Mouse (Mus musculus): ENCODE results near the gene Map2k6. TPM values are rescaled to one million over a fixed set of nuclear protein-coding genes. Genes with fewer than 3 reads are reported as not detected.
A peak's percentile ranks its signal among the peaks of the same experiment; 100 is the strongest.

Map2k6 gene
- total and polyA plus RNA-seq, 3 experiments: 1.9 to 3.2 TPM; not detected in 1

DNA sequence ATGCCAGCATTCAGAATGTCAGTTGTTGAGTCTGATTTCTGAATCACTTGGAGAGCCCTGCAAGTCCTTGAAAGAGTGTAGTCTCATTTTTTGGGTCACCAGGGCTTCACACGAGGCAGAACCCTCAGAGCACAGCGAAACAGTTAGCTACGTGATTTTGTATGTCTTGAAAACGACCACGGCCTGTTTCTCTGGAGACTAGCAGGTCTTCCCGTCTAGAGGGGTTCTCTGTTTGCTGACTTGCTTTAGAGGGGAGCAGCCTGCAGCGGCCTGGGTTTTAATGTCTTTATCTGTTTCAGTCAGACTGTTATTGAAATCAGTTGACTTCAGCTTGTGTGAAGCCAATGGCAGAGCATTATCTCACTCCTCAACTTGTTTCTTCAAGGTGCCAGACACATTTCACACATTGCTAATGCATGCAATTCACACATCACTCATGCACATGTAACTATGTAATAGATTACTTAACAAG, 58.6 kb downstream of the Map2k6 start (continued):
- TF ChIP-seq E2F4 (IDR thresholded peaks at IDR 0.05; ENCODE audit: borderline replicate concordance, low read depth, low read length) (no peak), MAZ (IDR thresholded peaks at IDR 0.05; ENCODE audit: low read depth, low read length) (no peak), TAL1 (IDR thresholded peaks at IDR 0.05; ENCODE audit: low read length) (peak; percentile 88), MYC (IDR thresholded peaks at IDR 0.05; ENCODE audit: low read depth, low read length) (0 out of 2 replicates have a peak, but pooled peaks have one; percentile 37), CHD1 (IDR thresholded peaks at IDR 0.05; ENCODE audit: low read depth, low read length) (no peak), BHLHE40 (IDR thresholded peaks at IDR 0.05; ENCODE audit: borderline replicate concordance, low read depth, low read length) (0 out of 2 replicates have a peak, but pooled peaks have one; percentile 50)

DNA sequence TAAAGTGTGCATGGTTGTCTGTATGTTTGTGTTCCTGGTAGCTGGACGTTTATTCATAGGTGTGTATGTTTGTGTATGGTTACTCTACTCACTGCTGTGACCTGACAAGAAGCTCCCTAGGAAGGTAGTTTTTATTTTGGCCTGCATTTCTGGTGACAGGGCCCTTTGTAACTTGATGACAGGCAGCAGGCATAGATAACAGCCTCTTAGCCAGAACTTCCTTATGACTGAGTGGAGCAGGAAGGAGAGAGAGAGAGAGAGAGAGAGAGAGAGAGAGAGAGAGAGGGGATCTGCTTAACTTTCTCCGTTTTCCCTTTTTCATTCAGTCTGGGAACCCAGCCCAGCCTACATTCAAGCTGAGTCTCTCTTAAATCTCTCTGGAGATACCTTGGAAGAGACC, 61.6 kb downstream of the Map2k6 start:
- Histone ChIP-seq H3K9me3 (replicated peaks; ENCODE audit: insufficient read depth, low read length) (no peaks in the 10 kb centered on the region), H3K79me2 (ENCODE audit: control insufficient read depth, insufficient read depth, low read length, poor library complexity) (no peaks in the 10 kb centered on the region), H3K36me3 (ENCODE audit: control insufficient read depth in 1 of 2, insufficient read depth in 2 of 2, low read length in 2 of 2) (peaks cover 0 to 47% of the 10 kb centered on the region in 2 experiments; a peak in 2 of 4 replicates), H3K9ac (ENCODE audit: control insufficient read depth, low read depth, low read length, poor library complexity, severe bottlenecking) (peak overlapping the region; percentile 8; the same call in 1 of the 2 replicates), H3K27me3 (ENCODE audit: control insufficient read depth in 1 of 2, insufficient read depth in 2 of 2, low read length in 2 of 2) (no peaks in the 10 kb centered on the region), H3K27ac (ENCODE audit: control insufficient read depth, low read depth, low read length) (peak overlapping the region; percentile 57), H3K4me1 (ENCODE audit: control insufficient read depth in 1 of 2, insufficient read depth in 2 of 2, low read length in 2 of 2) (peaks cover 34 to 59% of the 10 kb centered on the region in 2 experiments), H3K4me3 (ENCODE audit: control insufficient read depth in 1 of 2, insufficient read depth in 1 of 2, low read depth in 2 of 2, low read length in 2 of 2) (no peak overlapping the region)
- TF ChIP-seq E2F4 (IDR thresholded peaks at IDR 0.05; ENCODE audit: borderline replicate concordance, low read depth, low read length) (no peak), CHD2 (IDR thresholded peaks at IDR 0.05; ENCODE audit: low read length) (peak; percentile 6; the same call in 1 of the 2 replicates), POLR2A (IDR thresholded peaks at IDR 0.05; ENCODE audit: control insufficient read depth in 1 of 2, insufficient read depth in 1 of 2, low read depth in 1 of 2, low read length in 2 of 2, poor library complexity in 1 of 2) (no peak), EP300 (IDR thresholded peaks at IDR 0.05; ENCODE audit: low read depth in 1 of 2, low read length in 2 of 2) (peak; percentile 79 to 85), MAX (IDR thresholded peaks at IDR 0.05; ENCODE audit: low read length) (no peak), USF2 (IDR thresholded peaks at IDR 0.05; ENCODE audit: borderline replicate concordance in 1 of 2, insufficient read depth in 1 of 2, low read depth in 1 of 2, low read length in 2 of 2) (no peak), ZKSCAN1 (IDR thresholded peaks at IDR 0.05; ENCODE audit: low read depth, low read length) (no peak), SIN3A (IDR thresholded peaks at IDR 0.05; ENCODE audit: low read length) (peak; percentile 74), TBP (IDR thresholded peaks at IDR 0.05; ENCODE audit: low read depth, low read length) (no peak), CTCF (IDR thresholded peaks at IDR 0.05 in 2 of 3, conservative IDR thresholded peaks at IDR 0.05 in 1 of 3; ENCODE audit: control insufficient read depth in 1 of 3, insufficient read depth in 1 of 3, low read depth in 2 of 3, low read length in 3 of 3, poor library complexity in 1 of 3, severe bottlenecking in 1 of 3) (no peak), TAL1 (IDR thresholded peaks at IDR 0.05; ENCODE audit: low read length) (peak; percentile 40; the same call in 1 of the 2 replicates), POLR2AphosphoS5 (IDR thresholded peaks at IDR 0.05; ENCODE audit: borderline replicate concordance, low read depth, low read length) (no peak), ZC3H11A (IDR thresholded peaks at IDR 0.05; ENCODE audit: low read depth, low read length) (no peak), HCFC1 (IDR thresholded peaks at IDR 0.05; ENCODE audit: low read depth, low read length) (0 out of 2 replicates have a peak, but pooled peaks have one; percentile 41), BHLHE40 (IDR thresholded peaks at IDR 0.05; ENCODE audit: borderline replicate concordance, low read depth, low read length) (no peak; the same call in 1 of the 2 replicates), ZNF384 (IDR thresholded peaks at IDR 0.05; ENCODE audit: low read depth, low read length) (peak; percentile 0; the same call in 1 of the 2 replicates), GATA1 (IDR thresholded peaks at IDR 0.05; ENCODE audit: low read depth, low read length) (peak; percentile 89), ETS1 (IDR thresholded peaks at IDR 0.05; ENCODE audit: low read depth, low read length) (peak; percentile 85), TCF12 (IDR thresholded peaks at IDR 0.05; ENCODE audit: low read depth, low read length) (peak; percentile 67; the same call in 1 of the 2 replicates), MEF2A (IDR thresholded peaks at IDR 0.05; ENCODE audit: extremely low read depth, insufficient replicate concordance, low read depth, low read length, poor library complexity, severe bottlenecking) (no peak), NELFE (IDR thresholded peaks at IDR 0.05; ENCODE audit: low read depth, low read length) (no peak), ZMIZ1 (IDR thresholded peaks at IDR 0.05; ENCODE audit: low read depth, low read length) (no peak), JUND (IDR thresholded peaks at IDR 0.05; ENCODE audit: low read depth, low read length) (peak; percentile 100), MYB (IDR thresholded peaks at IDR 0.05; ENCODE audit: low read depth, low read length) (no peak), RCOR1 (IDR thresholded peaks at IDR 0.05; ENCODE audit: low read depth, low read length) (peak; percentile 71), ELF1 (IDR thresholded peaks at IDR 0.05; ENCODE audit: low read depth, low read length) (peak; percentile 71; the same call in 1 of the 2 replicates), CHD1 (IDR thresholded peaks at IDR 0.05; ENCODE audit: low read depth, low read length) (no peak), MXI1 (IDR thresholded peaks at IDR 0.05; ENCODE audit: low read depth, low read length) (peak; percentile 59; the same call in 1 of the 2 replicates), UBTF (IDR thresholded peaks at IDR 0.05; ENCODE audit: borderline replicate concordance, insufficient read depth, low read depth, low read length) (no peak), MAFK (IDR thresholded peaks at IDR 0.05; ENCODE audit: borderline replicate concordance, low read depth, low read length) (no peak)
- peak; percentile 75 for DNase-seq (ENCODE audit: low read depth, low spot score)

Data from MEL (cell line).